Mouse (Mus musculus) ES-E14 (cell line): ENCODE data around the gene Gm17622. TPM values are rescaled to one million over a fixed set of nuclear protein-coding genes. Genes with fewer than 3 reads are reported as not detected.

Experiments used
- DNase-seq: peaks from one replicate; pipeline ENCODE4 v3.0.0-alpha.2; 2013; ENCODE audit warnings: low read depth, low spot score
- H3K27ac ChIP-seq: 2 replicates; pipeline ENCODE4 v1.5.1; 2012; ENCODE audit warnings: low read depth, mild to moderate bottlenecking, low read length, moderate library complexity, mixed read lengths; ENCODE audit not compliant: poor library complexity, insufficient read depth, severe bottlenecking
- H3K36me3 ChIP-seq: 2 replicates; pipeline ENCODE4 v1.6.1; 2012; ENCODE audit warnings: mild to moderate bottlenecking, low read length, moderate library complexity, mixed read lengths; ENCODE audit not compliant: control insufficient read depth, poor library complexity, insufficient read depth, severe bottlenecking
- H3K4me1 ChIP-seq, 2 experiments: fragments of 150-350 bp in 1 of 2; sonication (generic) in 1 of 2; 2 replicates each; pipeline ENCODE4 v1.6.1; 2012; ENCODE audit warnings: low read length in 2 of 2, mild to moderate bottlenecking in 1 of 2, mixed read lengths in 1 of 2; ENCODE audit not compliant: control insufficient read depth in 2 of 2, insufficient read depth in 2 of 2, poor library complexity in 1 of 2
- H3K4me3 ChIP-seq, 2 experiments: fragments of 150-350 bp in 1 of 2; sonication (generic) in 1 of 2; 2 replicates each; pipeline ENCODE4 v1.5.1; 2012; ENCODE audit warnings: low read length in 2 of 2, low read depth in 1 of 2, mild to moderate bottlenecking in 1 of 2, mixed read lengths in 1 of 2; ENCODE audit not compliant: insufficient read depth in 1 of 2, poor library complexity in 1 of 2, severe bottlenecking in 1 of 2
- H3K9ac ChIP-seq: 2 replicates; pipeline ENCODE4 v1.6.1; 2012; ENCODE audit warnings: low read depth, mild to moderate bottlenecking, low read length, mixed read lengths; ENCODE audit not compliant: poor library complexity, insufficient read depth, severe bottlenecking
- H3K9me3 ChIP-seq: fragments of 150-350 bp; sonication (generic); 2 replicates; pipeline ENCODE4 v1.6.1; 2012; ENCODE audit warnings: low read depth, mild to moderate bottlenecking, low read length; ENCODE audit not compliant: control insufficient read depth, insufficient read depth
- CHD2 ChIP-seq: IDR thresholded peaks from 2 replicates; pipeline ENCODE4 v1.6.1; 2014; ENCODE audit warnings: mild to moderate bottlenecking, low read depth, low read length, inconsistent platforms
- HCFC1 ChIP-seq: IDR thresholded peaks from 2 replicates; pipeline ENCODE4 v1.6.1; 2012; ENCODE audit warnings: low read length, inconsistent platforms, borderline replicate concordance; ENCODE audit not compliant: insufficient read depth
- MAFK ChIP-seq: IDR thresholded peaks from 2 replicates; pipeline ENCODE4 v1.6.1; 2014; ENCODE audit warnings: mild to moderate bottlenecking, low read depth, low read length, inconsistent platforms; ENCODE audit not compliant: insufficient read depth
- ZC3H11A ChIP-seq: IDR thresholded peaks from 2 replicates; pipeline ENCODE4 v1.6.1; 2012; ENCODE audit warnings: low read depth, mild to moderate bottlenecking, inconsistent platforms, low read length, borderline replicate concordance
- ZNF384 ChIP-seq: IDR thresholded peaks from 2 replicates; pipeline ENCODE4 v1.6.1; 2012; ENCODE audit warnings: low read depth, low read length, inconsistent platforms
- in situ Hi-C, 2 experiments: fragments of 600-800 bp; cut with MboI; formaldehyde crosslinking; loops; one replicate each; pipeline ENCODE4 v1.15.1; 2025; ENCODE audit warnings: low sequenced_read_pairs in 2 of 2, inconsistent platforms in 1 of 2; ENCODE audit not compliant: unreplicated experiment in 2 of 2
- total RNA-seq: library from RNA; depleted of rRNA; stranded (reverse); fragments of 300-350 nt; gene quantifications from 2 replicates; pipeline ENCODE4 v1.2.3, GENCODE M21; 2012

Gene Gm17622
- total RNA-seq, 1 experiment = not detected

- peaks cover 3% of the 10 kb centered on the region; the same call in 1 of the 2 replicates for H3K36me3 ChIP-seq
- TF ChIP-seq ZNF384 = no peak
- TF ChIP-seq CHD2 = no peak
- no peak for TF ChIP-seq MAFK
- no peak for TF ChIP-seq ZC3H11A
- TF ChIP-seq HCFC1 = no peak
- H3K9me3 ChIP-seq = no peaks in the 10 kb centered on the region
- H3K4me1 ChIP-seq = no peaks in the 10 kb centered on the region; a peak in 1 of 4 replicates
- no peak overlapping the region for H3K27ac ChIP-seq
- in situ Hi-C loops = no loop called here
- H3K9ac ChIP-seq = no peak overlapping the region
- no peak overlapping the region for H3K4me3 ChIP-seq
- no peak for DNase-seq
These were observed 9.4 kb downstream of the Gm17622 start for GRCm38 (mm10) chr13:96499891-96500290.

GRCm38 (mm10) chr13:96505661-96506060, 15.1 kb downstream of the Gm17622 start:
- no peak overlapping the region for H3K4me3 ChIP-seq
- H3K36me3 ChIP-seq = peaks cover 3% of the 10 kb centered on the region; the same call in 1 of the 2 replicates
- H3K4me1 ChIP-seq = no peaks in the 10 kb centered on the region
- H3K9ac ChIP-seq = no peak overlapping the region
- DNase-seq = no peak
- TF ChIP-seq HCFC1 (no peak), CHD2 (no peak)
- no peaks in the 10 kb centered on the region for H3K9me3 ChIP-seq
- in situ Hi-C loops = no loop called here
- H3K27ac ChIP-seq = no peak overlapping the region

- TF ChIP-seq MAFK (no peak), CHD2 (no peak), HCFC1 (no peak), ZNF384 (no peak), ZC3H11A (no peak)
- no peak for DNase-seq
- Histone ChIP-seq H3K4me1 (no peaks in the 10 kb centered on the region), H3K4me3 (no peak overlapping the region), H3K9me3 (no peaks in the 10 kb centered on the region), H3K27ac (no peak overlapping the region), H3K9ac (no peak overlapping the region), H3K36me3 (peaks cover 3% of the 10 kb centered on the region; the same call in 1 of the 2 replicates)
- in situ Hi-C loops = no loop called here
These were observed 15.8 kb downstream of the Gm17622 start for GRCm38 (mm10) chr13:96506313-96506712.

GRCm38 (mm10) chr13:96507541-96507940, 17.0 kb downstream of the Gm17622 start:
- no peak for TF ChIP-seq MAFK
- no peak for TF ChIP-seq CHD2
- TF ChIP-seq HCFC1 = no peak
- DNase-seq = no peak
- in situ Hi-C loops = no loop called here
- peaks cover 3% of the 10 kb centered on the region; the same call in 1 of the 2 replicates for H3K36me3 ChIP-seq
- no peaks in the 10 kb centered on the region for H3K9me3 ChIP-seq
- no peak overlapping the region for H3K4me3 ChIP-seq
- H3K27ac ChIP-seq = no peak overlapping the region
- H3K9ac ChIP-seq = no peak overlapping the region
- no peaks in the 10 kb centered on the region for H3K4me1 ChIP-seq

GRCm38 (mm10) chr13:96510635-96511034, 20.1 kb downstream of the Gm17622 start:
- TF ChIP-seq HCFC1 (no peak), ZC3H11A (no peak), MAFK (no peak), ZNF384 (no peak), CHD2 (no peak)
- no peak overlapping the region for H3K4me3 ChIP-seq
- no peaks in the 10 kb centered on the region for H3K9me3 ChIP-seq
- H3K36me3 ChIP-seq = no peaks in the 10 kb centered on the region; the same call in 1 of the 2 replicates
- no peak for DNase-seq
- in situ Hi-C loops = no loop called here
- no peaks in the 10 kb centered on the region for H3K4me1 ChIP-seq
- H3K9ac ChIP-seq = no peak overlapping the region
- H3K27ac ChIP-seq = no peak overlapping the region
